Mouse (Mus musculus): ENCODE measurements around the gene Ranbp3.

- no peak for TF ChIP-seq EP300 (IDR thresholded peaks at IDR 0.05; ENCODE audit: low read depth)
- no peak for TF ChIP-seq CTCF (IDR thresholded peaks at IDR 0.05; ENCODE audit: low read depth)
Observed at GRCm38 (mm10) chr17:56655311-56655710, 17.8 kb upstream of the Ranbp3 start.

All from liver, embryonic 14.5 days (tissue).